In genomic region chr13:97193420-97193819, GRCm38 (mm10) we compare ENCODE assay signal across 10 mouse cellular contexts. TPM values are rescaled to one million over a fixed set of nuclear protein-coding genes. Genes with fewer than 3 reads are reported as not detected.
DNase-seq lines count a peak whose midpoint lies in the region; ATAC-seq and TF ChIP-seq lines count a peak whose summit lies in the region.
"Had no signal": no experiment of that assay in that cellular context is flagged by ENCODE, and none has a peak within 500 bp of the region (broad histone marks: within the 10 kb centered on the region; RNA-seq: fewer than 3 reads in every experiment).

No protein-coding gene starts in this region.

- TF ChIP-seq EP300 in lung, postnatal 0 days (IDR thresholded peaks at IDR 0.05), result no peak

- H3K36me3 ChIP-seq in heart, embryonic 12.5 days, result peaks cover 3% of the 10 kb centered on the region; the same call in 1 of the 2 replicates
- no peaks in the 10 kb centered on the region for H3K36me3 ChIP-seq in lung, postnatal 0 days (ENCODE audit: insufficient read depth, low read length)

- no peaks in the 10 kb centered on the region for H3K27me3 ChIP-seq in heart, embryonic 12.5 days (replicated peaks)
- H3K27me3 ChIP-seq in lung, postnatal 0 days (replicated peaks; ENCODE audit: insufficient read depth, low read length), result no peaks in the 10 kb centered on the region
- H3K27me3 ChIP-seq: CH12.LX; limb, embryonic 13.5 days had no signal

- no peak overlapping the region for H3K4me2 ChIP-seq in heart, embryonic 12.5 days
- H3K4me2 ChIP-seq in lung, postnatal 0 days (replicated peaks; ENCODE audit: low read depth, low read length), result no peak overlapping the region
- H3K4me2 ChIP-seq: limb, embryonic 13.5 days had no signal

- WGBS in heart, embryonic 12.5 days, result 57% methylated on average over 7 of the region's 7 CpGs
- WGBS in lung, postnatal 0 days, result 45% methylated on average over 7 of the region's 7 CpGs

- H3K4me3 ChIP-seq in heart, embryonic 12.5 days, result no peak overlapping the region
- H3K4me3 ChIP-seq in lung, postnatal 0 days (ENCODE audit: low read depth, low read length), result no peak overlapping the region
- H3K4me3 ChIP-seq: limb, embryonic 13.5 days had no signal

- H3K9ac ChIP-seq in heart, embryonic 12.5 days, result no peak overlapping the region
- H3K9ac ChIP-seq in lung, postnatal 0 days (replicated peaks; ENCODE audit: low read depth), result no peak overlapping the region
- H3K9ac ChIP-seq: limb, embryonic 13.5 days had no signal

- H3K9me3 ChIP-seq in heart, embryonic 12.5 days (replicated peaks), result no peaks in the 10 kb centered on the region
- no peaks in the 10 kb centered on the region for H3K9me3 ChIP-seq in lung, postnatal 0 days (ENCODE audit: low read length)
- H3K9me3 ChIP-seq: limb, embryonic 13.5 days had no signal

- H3K4me1 ChIP-seq in heart, embryonic 12.5 days (replicated peaks), result no peaks in the 10 kb centered on the region
- H3K4me1 ChIP-seq in lung, postnatal 0 days (ENCODE audit: insufficient read depth, low read depth, low read length), result no peaks in the 10 kb centered on the region

- peak; percentile 96 for DNase-seq in heart, adult 11 months
- DNase-seq in Muller cell, postnatal 12 days (ENCODE audit: inconsistent ontology term), result peak; percentile 37
- peak; percentile 37 for DNase-seq in fibroblast of lung, adult 2 months (ENCODE audit: low read depth)
- peak; percentile 84 for DNase-seq in kidney, adult 9 months
- peak; percentile 65 for DNase-seq in lung, postnatal 0 days (ENCODE audit: low spot score)
- no peak for DNase-seq in spleen, postnatal 4 days (ENCODE audit: low spot score in 2 of 2)

- no peak overlapping the region for H3K27ac ChIP-seq in heart, embryonic 12.5 days (ENCODE audit: poor library complexity, severe bottlenecking)
- no peak overlapping the region for H3K27ac ChIP-seq in lung, postnatal 0 days (ENCODE audit: low read length)
- H3K27ac ChIP-seq: limb, embryonic 13.5 days had no signal

- TF ChIP-seq CTCF in lung, postnatal 0 days (IDR thresholded peaks at IDR 0.05), result no peak

- no peak for ATAC-seq in heart, embryonic 12.5 days (ENCODE audit: insufficient number of reproducible peaks, low FRiP score)
- no peak for ATAC-seq in lung, postnatal 0 days
- no peak for ATAC-seq in monocyte, adult 5-6 weeks (replicated peaks; ENCODE audit: insufficient number of reproducible peaks, low FRiP score, low TSS enrichment, poor library complexity, severe bottlenecking)

RNA-seq across cellular contexts. Expression of gene Hexb, which starts 4.7 kb away (rescaled TPM):
- 32.5 and 33.1 TPM in 2 replicates for polyA plus RNA-seq in heart, embryonic 12.5 days (2016; fragmentation: Nextera tagmentation; extraction: Ambion mirVana)
- polyA plus RNA-seq in lung, postnatal 0 days (2015; fragmentation: Nextera tagmentation; extraction: Ambion mirVana), result 23.6 and 26.6 TPM in 2 replicates
- 72.1 to 103 TPM (median 100 TPM) in 3 replicates for total RNA-seq in monocyte, adult 5-6 weeks (2017)

RNA-seq across cellular contexts. Expression of gene Enc1, which starts 47.5 kb away (rescaled TPM):
- polyA plus RNA-seq in heart, embryonic 12.5 days (2016; fragmentation: Nextera tagmentation; extraction: Ambion mirVana), result 4.5 and 5.7 TPM in 2 replicates
- polyA plus RNA-seq in lung, postnatal 0 days (2015; fragmentation: Nextera tagmentation; extraction: Ambion mirVana), result 2.6 and 4.0 TPM in 2 replicates
- total RNA-seq in monocyte, adult 5-6 weeks (2017), result 4.6 to 13.6 TPM (median 6.6 TPM) in 3 replicates

RNA-seq across cellular contexts. Expression of gene Gfm2, which starts 55.7 kb away (rescaled TPM):
- polyA plus RNA-seq in heart, embryonic 12.5 days (2016; fragmentation: Nextera tagmentation; extraction: Ambion mirVana), result 35.2 and 35.7 TPM in 2 replicates
- polyA plus RNA-seq in lung, postnatal 0 days (2015; fragmentation: Nextera tagmentation; extraction: Ambion mirVana), result 11.1 and 11.9 TPM in 2 replicates
- total RNA-seq in monocyte, adult 5-6 weeks (2017), result 17.4 to 58.4 TPM (median 36.9 TPM) in 3 replicates

RNA-seq across cellular contexts. Expression of gene Nsa2, which starts 55.7 kb away (rescaled TPM):
- polyA plus RNA-seq in heart, embryonic 12.5 days (2016; fragmentation: Nextera tagmentation; extraction: Ambion mirVana), result 48.8 and 54.0 TPM in 2 replicates
- 43.9 and 47.3 TPM in 2 replicates for polyA plus RNA-seq in lung, postnatal 0 days (2015; fragmentation: Nextera tagmentation; extraction: Ambion mirVana)
- total RNA-seq in monocyte, adult 5-6 weeks (2017), result 339 to 542 TPM (median 450 TPM) in 3 replicates

Comparison
In these comparisons a context has a peak if more than half of its experiments do, and no peak if none do; other contexts are left out.
1. DNase-seq: peak in heart, adult 11 months (single experiment), Muller cell, postnatal 12 days (single experiment), fibroblast of lung, adult 2 months (single experiment), kidney, adult 9 months (single experiment) and lung, postnatal 0 days (single experiment); none in spleen, postnatal 4 days (0 of 2).